Mouse (Mus musculus) intestine, embryonic 16.5 days (tissue): ENCODE data around the gene Btbd9. TPM values are rescaled to one million over a fixed set of nuclear protein-coding genes. Genes with fewer than 3 reads are reported as not detected.
A peak's percentile ranks its signal among the peaks of the same experiment; 100 is the strongest.

Experiments
- ATAC-seq: fragments of 200-750 bp; cut with Nextera tagmentation; 2 replicates; pipeline ENCODE4 v1.8.0; 2017; ENCODE audit warnings: moderate TSS enrichment, moderate library complexity
- H3K27ac ChIP-seq: fragments of 300-500 bp; sonication (generic); 2 replicates; pipeline ENCODE4 v1.5.1; 2014; ENCODE audit warnings: mild to moderate bottlenecking, low read length
- H3K27me3 ChIP-seq: fragments of 300-500 bp; sonication (generic); replicated peaks from 2 replicates; pipeline ENCODE4 v1.6.1; 2014; ENCODE audit warnings: low read length, control low read depth, mixed read lengths; ENCODE audit not compliant: control insufficient read depth, insufficient read depth
- H3K36me3 ChIP-seq: fragments of 300-500 bp; sonication (generic); 2 replicates; pipeline ENCODE4 v1.6.1; 2014; ENCODE audit warnings: low read length, control low read depth; ENCODE audit not compliant: control insufficient read depth, insufficient read depth
- H3K4me1 ChIP-seq: fragments of 300-500 bp; sonication (generic); 2 replicates; pipeline ENCODE4 v1.6.1; 2014; ENCODE audit warnings: low read length, control low read depth, mixed read lengths; ENCODE audit not compliant: control insufficient read depth, insufficient read depth
- H3K4me2 ChIP-seq: fragments of 300-500 bp; sonication (generic); 2 replicates; pipeline ENCODE4 v1.6.1; 2014; ENCODE audit warnings: low read depth, low read length, control low read depth
- H3K4me3 ChIP-seq: fragments of 300-500 bp; sonication (generic); 2 replicates; pipeline ENCODE4 v1.5.1; 2014; ENCODE audit warnings: mild to moderate bottlenecking, low read length
- H3K9ac ChIP-seq: fragments of 300-500 bp; sonication (generic); 2 replicates; pipeline ENCODE4 v1.6.1; 2014; ENCODE audit warnings: low read depth, low read length
- H3K9me3 ChIP-seq: fragments of 300-500 bp; sonication (generic); 2 replicates; pipeline ENCODE4 v1.6.1; 2016; ENCODE audit warnings: low read length, control low read depth; ENCODE audit not compliant: control insufficient read depth
- WGBS: fragments of 180-500 bp; shearing (Covaris S2); extraction: QIAGEN DNeasy Blood & Tissue Kit; methylation state at CpG from one replicate; pipeline ENCODE4 v1.1.7; 2014; 5-methylcytosine and 5-hydroxymethylcytosine counted together
- polyA plus RNA-seq: library from polyadenylated mRNA; unstranded; fragments of >200 nt; fragmentation: Nextera tagmentation; extraction: Ambion mirVana; gene quantifications from 2 replicates; pipeline ENCODE4 v1.2.1, GENCODE M21; 2015

Btbd9 gene
- polyA plus RNA-seq, 1 experiment from 2014 or later, result 51.6 TPM

DNA sequence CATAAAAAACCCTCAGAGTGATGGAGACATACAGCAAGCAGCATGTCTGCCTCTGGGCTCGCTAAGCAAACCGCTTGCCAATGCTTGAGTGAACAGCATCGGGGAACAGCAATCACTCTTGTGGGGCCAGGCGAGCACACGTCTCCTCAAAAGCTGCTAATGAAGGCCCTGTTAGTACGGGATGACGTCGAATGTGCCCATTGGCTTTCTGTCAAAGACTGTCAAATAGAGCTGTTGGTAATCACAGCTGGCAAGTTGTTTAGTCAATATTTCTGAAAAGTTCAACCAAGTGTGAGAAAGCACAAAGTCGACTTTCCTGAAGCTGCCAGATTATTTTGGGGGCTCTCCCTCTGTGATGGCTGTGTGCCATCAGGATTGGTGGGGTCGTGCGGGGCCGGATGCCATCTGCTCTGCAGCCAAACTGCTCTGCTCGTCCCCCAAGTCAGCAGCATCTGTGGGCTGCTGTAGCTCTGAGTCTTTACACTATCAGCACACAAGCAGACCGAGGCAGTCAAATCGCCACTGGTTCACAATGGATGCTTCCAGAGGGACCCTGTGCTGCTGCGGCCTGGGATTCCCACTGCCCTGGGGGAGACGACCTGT is 334.5 kb downstream of the Btbd9 start:
- ATAC-seq, result no peak
- H3K4me1 ChIP-seq, result peaks cover 29% of the 10 kb centered on the region
- no peaks in the 10 kb centered on the region for H3K9me3 ChIP-seq
- 66% methylated on average over 17 of the region's 17 CpGs for WGBS
- no peaks in the 10 kb centered on the region for H3K27me3 ChIP-seq
- no peaks in the 10 kb centered on the region for H3K36me3 ChIP-seq
- no peak overlapping the region for H3K9ac ChIP-seq
- H3K27ac ChIP-seq, result no peak overlapping the region
- no peak overlapping the region for H3K4me3 ChIP-seq
- H3K4me2 ChIP-seq, result no peak overlapping the region

DNA sequence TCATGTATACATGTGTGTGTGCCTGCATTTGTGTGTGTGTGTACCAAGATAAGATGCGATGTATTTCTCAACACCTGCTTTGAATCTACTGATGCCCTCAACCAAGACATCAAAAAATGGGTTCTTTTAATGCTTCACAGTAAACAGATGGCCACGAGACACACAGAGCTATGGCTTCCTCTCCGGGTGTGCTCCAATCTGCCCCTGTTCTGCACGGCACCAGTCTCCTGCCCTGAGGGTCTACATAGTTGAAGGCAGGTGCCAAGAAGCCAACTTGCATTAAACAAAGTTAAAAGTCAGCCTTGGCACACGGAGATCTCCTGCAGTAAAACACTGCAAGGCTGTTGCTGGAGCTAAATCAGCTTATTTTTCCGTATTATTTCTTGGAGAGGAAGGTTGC is 335.2 kb downstream of the Btbd9 start:
- H3K36me3 ChIP-seq, result no peaks in the 10 kb centered on the region
- H3K4me1 ChIP-seq, result peaks cover 25% of the 10 kb centered on the region
- WGBS, result 74% methylated on average over 6 of the region's 6 CpGs
- no peak overlapping the region for H3K27ac ChIP-seq
- no peaks in the 10 kb centered on the region for H3K27me3 ChIP-seq
- ATAC-seq, result no peak
- no peak overlapping the region for H3K9ac ChIP-seq
- H3K4me3 ChIP-seq, result no peak overlapping the region
- H3K9me3 ChIP-seq, result no peaks in the 10 kb centered on the region
- H3K4me2 ChIP-seq, result no peak overlapping the region

DNA sequence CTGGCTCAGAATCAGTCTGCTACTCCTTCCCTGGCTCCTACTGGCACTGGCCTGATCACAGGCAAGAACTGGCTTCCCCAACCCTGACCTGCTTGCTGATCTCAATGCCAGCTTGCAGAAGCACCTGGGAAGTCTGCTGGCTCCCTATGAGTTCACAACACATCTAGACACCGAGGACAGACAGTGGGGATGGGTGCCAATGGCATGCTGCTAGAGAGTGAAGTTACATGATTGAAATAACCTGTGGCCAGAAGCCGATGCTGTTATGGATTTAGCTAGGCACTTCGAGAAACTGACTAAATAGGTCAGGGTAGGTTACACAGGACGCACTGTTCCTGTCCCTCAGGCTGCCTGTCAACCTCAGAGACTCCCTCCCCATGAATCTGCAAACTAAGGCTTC is 335.6 kb downstream of the Btbd9 start:
- no peak for ATAC-seq
- H3K9ac ChIP-seq, result no peak overlapping the region

DNA sequence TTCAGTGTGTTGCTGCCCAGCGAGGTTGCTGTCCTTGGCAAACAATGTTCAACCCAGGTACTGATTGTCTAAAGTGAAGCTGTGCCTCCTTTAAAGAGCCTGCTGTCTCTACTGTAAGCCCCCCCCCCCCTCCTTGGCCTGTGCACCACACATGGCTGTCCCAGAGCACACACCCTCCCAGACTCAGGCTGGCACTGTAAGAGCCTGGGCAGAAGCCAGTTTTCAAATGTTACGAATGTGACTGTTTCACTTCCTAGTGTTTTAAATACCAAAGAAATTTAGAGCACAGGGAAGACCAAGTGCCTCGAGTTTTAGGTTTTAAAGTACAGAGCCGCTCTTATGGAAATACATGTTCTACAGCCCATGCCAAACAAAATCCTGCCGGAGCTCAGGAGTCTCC is 336.8 kb downstream of the Btbd9 start:
- peaks cover 10% of the 10 kb centered on the region for H3K4me1 ChIP-seq
- H3K4me3 ChIP-seq, result no peak overlapping the region
- H3K27ac ChIP-seq, result no peak overlapping the region
- no peak for ATAC-seq
- WGBS, result 70% methylated on average over 5 of the region's 5 CpGs
- no peaks in the 10 kb centered on the region for H3K9me3 ChIP-seq
- no peak overlapping the region for H3K4me2 ChIP-seq
- H3K36me3 ChIP-seq, result no peaks in the 10 kb centered on the region
- no peak overlapping the region for H3K9ac ChIP-seq
- H3K27me3 ChIP-seq, result no peaks in the 10 kb centered on the region

More for the DNA sequence above, 335.6 kb downstream of the Btbd9 start:
- peaks cover 21% of the 10 kb centered on the region for H3K4me1 ChIP-seq
- no peak overlapping the region for H3K27ac ChIP-seq
- no peak overlapping the region for H3K4me3 ChIP-seq
- H3K36me3 ChIP-seq, result no peaks in the 10 kb centered on the region
- H3K9me3 ChIP-seq, result no peaks in the 10 kb centered on the region
- no peaks in the 10 kb centered on the region for H3K27me3 ChIP-seq
- WGBS, result 75% methylated on average over 4 of the region's 4 CpGs
- no peak overlapping the region for H3K4me2 ChIP-seq

DNA sequence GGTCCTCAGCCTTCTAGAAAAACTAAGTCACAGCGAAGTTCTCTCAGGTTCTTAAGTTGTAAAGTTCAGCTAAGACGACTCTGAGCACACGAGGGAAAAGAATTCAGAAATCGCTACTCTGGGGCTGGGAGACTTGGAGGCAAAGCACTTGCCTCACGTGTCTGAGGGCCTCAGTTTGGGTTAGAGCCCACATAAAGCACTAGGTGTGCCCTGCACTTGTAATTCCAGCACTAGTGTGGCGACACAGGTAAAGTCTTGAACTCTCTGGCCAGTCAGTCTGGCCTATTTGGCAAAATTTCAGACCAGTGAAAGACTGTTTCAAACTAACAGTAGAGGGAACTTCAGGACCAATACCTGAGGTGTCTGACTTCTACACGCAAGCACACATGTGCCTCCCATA is 338.7 kb downstream of the Btbd9 start:
- Histone ChIP-seq H3K9ac (no peak overlapping the region), H3K36me3 (no peaks in the 10 kb centered on the region), H3K4me1 (no peaks in the 10 kb centered on the region), H3K4me3 (no peak overlapping the region), H3K27me3 (no peaks in the 10 kb centered on the region), H3K27ac (no peak overlapping the region), H3K9me3 (no peaks in the 10 kb centered on the region), H3K4me2 (no peak overlapping the region)
- WGBS, result 87% methylated on average over 7 of the region's 7 CpGs
- ATAC-seq, result no peak

DNA sequence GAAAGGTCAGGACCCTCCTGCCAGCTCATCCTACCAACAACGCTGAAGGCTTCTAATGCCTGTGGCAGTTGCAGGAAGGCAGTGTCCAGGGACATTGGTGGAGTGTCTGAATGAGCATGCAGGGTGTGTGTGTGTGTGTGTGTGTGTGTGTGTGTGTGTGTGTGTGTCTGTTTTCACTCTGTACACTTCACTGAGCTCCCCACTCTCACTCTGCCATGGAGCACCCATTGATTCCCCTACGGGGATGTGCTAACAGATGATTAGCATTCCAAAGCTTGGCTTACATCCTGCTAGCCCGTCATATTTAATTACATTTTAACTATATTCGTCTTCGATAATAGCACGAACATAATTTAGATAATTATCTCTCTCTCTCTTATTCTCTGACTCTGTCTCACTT is 339.7 kb downstream of the Btbd9 start:
- H3K9ac ChIP-seq, result no peak overlapping the region
- no peak for ATAC-seq
- no peaks in the 10 kb centered on the region for H3K36me3 ChIP-seq
- H3K4me2 ChIP-seq, result no peak overlapping the region
- 59% methylated on average over 6 of the region's 6 CpGs for WGBS
- H3K4me1 ChIP-seq, result no peaks in the 10 kb centered on the region
- no peaks in the 10 kb centered on the region for H3K27me3 ChIP-seq
- no peak overlapping the region for H3K4me3 ChIP-seq
- no peaks in the 10 kb centered on the region for H3K9me3 ChIP-seq
- H3K27ac ChIP-seq, result no peak overlapping the region

DNA sequence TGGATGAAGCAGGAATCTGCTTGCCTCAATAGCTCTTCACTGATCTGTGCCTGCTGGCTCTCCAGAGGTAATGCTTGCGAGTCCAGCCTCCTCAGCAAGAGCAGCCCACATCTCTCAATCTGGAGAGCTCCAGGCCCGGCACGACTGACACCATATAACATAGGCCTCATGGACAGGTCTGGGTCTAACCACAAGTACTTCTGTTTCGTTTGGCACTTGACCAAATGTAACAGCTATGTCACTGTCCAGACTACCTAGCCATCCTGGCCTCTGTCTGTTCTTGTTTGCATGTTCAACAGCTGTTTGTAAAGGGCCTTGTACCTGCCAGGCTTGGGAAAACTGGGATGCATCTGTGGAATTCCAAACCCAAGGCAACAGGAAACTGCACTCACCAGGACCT is 340.9 kb downstream of the Btbd9 start:
- no peaks in the 10 kb centered on the region for H3K36me3 ChIP-seq
- H3K4me2 ChIP-seq, result no peak overlapping the region
- no peak for ATAC-seq
- H3K4me3 ChIP-seq, result no peak overlapping the region
- H3K27me3 ChIP-seq, result no peaks in the 10 kb centered on the region
- no peak overlapping the region for H3K27ac ChIP-seq
- peaks cover 8% of the 10 kb centered on the region for H3K4me1 ChIP-seq
- WGBS, result 52% methylated on average over 4 of the region's 4 CpGs
- H3K9ac ChIP-seq, result no peak overlapping the region
- H3K9me3 ChIP-seq, result no peaks in the 10 kb centered on the region

DNA sequence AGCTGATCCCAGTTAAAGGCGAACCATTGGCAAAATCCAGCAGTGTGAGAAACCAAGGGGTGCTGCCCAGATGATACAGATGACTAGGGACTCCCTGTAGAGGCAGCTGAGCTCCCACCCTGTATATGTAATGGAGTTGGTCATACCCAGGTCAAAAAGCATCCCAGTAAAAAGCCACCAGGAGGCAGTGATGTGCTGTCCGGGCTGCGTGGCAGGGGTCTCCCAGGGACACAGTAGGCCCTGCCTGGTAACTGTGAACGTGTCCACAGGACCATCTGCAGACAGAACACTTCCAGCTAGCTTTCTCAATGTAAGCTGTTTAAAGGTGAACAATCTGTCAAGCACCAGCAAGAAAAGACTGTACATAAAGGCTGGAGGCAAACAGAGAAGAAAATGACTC is 343.6 kb downstream of the Btbd9 start:
- H3K4me3 ChIP-seq, result no peak overlapping the region
- no peaks in the 10 kb centered on the region for H3K9me3 ChIP-seq
- H3K4me1 ChIP-seq, result peaks cover 11% of the 10 kb centered on the region
- 53% methylated on average over 4 of the region's 4 CpGs for WGBS
- H3K9ac ChIP-seq, result no peak overlapping the region
- H3K27ac ChIP-seq, result no peak overlapping the region
- H3K4me2 ChIP-seq, result no peak overlapping the region
- H3K27me3 ChIP-seq, result no peaks in the 10 kb centered on the region
- no peaks in the 10 kb centered on the region for H3K36me3 ChIP-seq
- ATAC-seq, result no peak

DNA sequence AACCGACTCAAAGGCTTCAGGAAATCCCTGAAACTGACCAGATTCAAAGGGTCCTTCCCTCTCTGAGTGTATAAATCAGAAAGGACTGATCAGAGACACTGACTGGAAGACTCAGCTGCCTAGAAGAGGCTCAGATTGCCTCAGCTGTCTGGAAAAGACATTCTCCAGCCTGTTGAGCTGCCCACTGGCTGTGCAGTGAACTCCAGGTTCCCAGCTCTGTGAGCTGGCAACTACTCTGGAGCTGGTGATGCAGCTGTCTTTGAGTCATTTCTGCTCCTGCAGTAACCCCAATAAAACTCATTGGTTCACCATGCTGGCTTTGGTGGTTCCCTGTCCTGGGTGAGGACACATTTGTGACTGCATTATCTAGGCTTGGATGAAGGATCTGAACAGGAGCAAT is 344.8 kb downstream of the Btbd9 start:
- no peak overlapping the region for H3K4me3 ChIP-seq
- H3K9me3 ChIP-seq, result no peaks in the 10 kb centered on the region
- no peaks in the 10 kb centered on the region for H3K36me3 ChIP-seq
- H3K4me1 ChIP-seq, result peaks cover 11% of the 10 kb centered on the region
- no peaks in the 10 kb centered on the region for H3K27me3 ChIP-seq
- WGBS, result 84% methylated on average over 1 of the region's 1 CpGs
- H3K4me2 ChIP-seq, result no peak overlapping the region
- H3K27ac ChIP-seq, result no peak overlapping the region
- H3K9ac ChIP-seq, result no peak overlapping the region
- no peak for ATAC-seq

DNA sequence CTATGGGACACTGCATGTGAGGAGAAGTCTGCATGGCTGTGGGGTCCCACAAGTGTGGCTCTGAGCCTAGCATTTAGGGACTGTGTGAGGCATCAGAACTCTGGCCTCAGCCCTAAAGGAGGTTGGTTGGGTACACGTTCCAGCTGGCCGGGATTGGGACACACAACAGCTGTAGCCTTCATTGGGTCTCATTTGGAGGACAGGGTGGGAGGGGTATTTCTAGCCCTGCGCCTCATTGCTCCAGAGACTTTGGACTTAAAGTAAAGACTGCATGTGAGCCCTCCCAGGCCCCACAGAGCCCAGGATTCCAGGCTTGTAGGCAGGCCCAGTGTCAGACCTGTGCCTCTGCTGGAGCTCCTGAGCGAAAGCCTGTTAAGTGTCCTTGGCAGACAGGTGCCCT is 345.9 kb downstream of the Btbd9 start:
- Histone ChIP-seq H3K27me3 (no peaks in the 10 kb centered on the region), H3K4me3 (no peak overlapping the region), H3K36me3 (no peaks in the 10 kb centered on the region), H3K4me1 (peaks cover 18% of the 10 kb centered on the region), H3K4me2 (no peak overlapping the region), H3K9me3 (no peaks in the 10 kb centered on the region), H3K27ac (peak overlapping the region; percentile 25; the same call in 1 of the 2 replicates), H3K9ac (no peak overlapping the region)
- WGBS, result 73% methylated on average over 4 of the region's 4 CpGs
- peak; percentile 40; the same call in 1 of the 2 replicates for ATAC-seq
